Mouse (Mus musculus) lung, postnatal 0 days (tissue): ENCODE data around the gene Foxp4. TPM values are rescaled to one million over a fixed set of nuclear protein-coding genes. Genes with fewer than 3 reads are reported as not detected.

Experiments
- ATAC-seq: fragments of 200-750 bp; cut with Nextera tagmentation; 2 replicates; pipeline ENCODE4 v1.8.0; 2017; ENCODE audit warnings: moderate library complexity
- DNase-seq: peaks from one replicate; pipeline ENCODE4 v3.0.0-alpha.2; 2016; ENCODE audit warnings: low spot score
- H3K27ac ChIP-seq: fragments of 300-500 bp; sonication (generic); 2 replicates; pipeline ENCODE4 v1.5.1; 2014; ENCODE audit warnings: antibody characterized with exemption, mild to moderate bottlenecking, low read length, mixed read lengths
- H3K27me3 ChIP-seq: fragments of 300-500 bp; sonication (generic); replicated peaks from 2 replicates; pipeline ENCODE4 v1.6.1; 2014; ENCODE audit warnings: low read length, mixed read lengths; ENCODE audit not compliant: insufficient read depth
- H3K36me3 ChIP-seq: fragments of 300-500 bp; sonication (generic); 2 replicates; pipeline ENCODE4 v1.6.1; 2014; ENCODE audit warnings: low read length, mixed read lengths; ENCODE audit not compliant: insufficient read depth
- H3K4me1 ChIP-seq: fragments of 300-500 bp; sonication (generic); 2 replicates; pipeline ENCODE4 v1.6.1; 2014; ENCODE audit warnings: antibody characterized with exemption, low read depth, low read length, mixed read lengths; ENCODE audit not compliant: insufficient read depth
- H3K4me2 ChIP-seq: fragments of 300-500 bp; sonication (generic); replicated peaks from 2 replicates; pipeline ENCODE4 v1.6.1; 2014; ENCODE audit warnings: low read depth, mild to moderate bottlenecking, low read length, moderate library complexity, mixed read lengths
- H3K4me3 ChIP-seq: fragments of 300-500 bp; sonication (generic); 2 replicates; pipeline ENCODE4 v1.5.1; 2014; ENCODE audit warnings: low read depth, low read length
- H3K9ac ChIP-seq: fragments of 300-500 bp; sonication (generic); replicated peaks from 2 replicates; pipeline ENCODE4 v1.6.1; 2014; ENCODE audit warnings: low read depth, mild to moderate bottlenecking
- H3K9me3 ChIP-seq: fragments of 300-500 bp; sonication (generic); 2 replicates; pipeline ENCODE4 v1.6.1; 2016; ENCODE audit warnings: low read length, mixed read lengths
- CTCF ChIP-seq: IDR thresholded peaks from 2 replicates; pipeline ENCODE4 v1.5.1; 2016; ENCODE audit warnings: antibody characterized with exemption, mild to moderate bottlenecking
- EP300 ChIP-seq: IDR thresholded peaks from 2 replicates; pipeline ENCODE4 v1.6.1; 2016; ENCODE audit warnings: antibody characterized with exemption, mild to moderate bottlenecking, control low read depth
- WGBS: fragments of 180-500 bp; shearing (Covaris S2); extraction: QIAGEN DNeasy Blood & Tissue Kit; methylation state at CpG from one replicate; pipeline ENCODE4 v1.1.7; 2014; 5-methylcytosine and 5-hydroxymethylcytosine counted together
- polyA plus RNA-seq: library from polyadenylated mRNA; unstranded; fragments of >200 nt; fragmentation: Nextera tagmentation; extraction: Ambion mirVana; gene quantifications from 2 replicates; pipeline ENCODE4 v1.2.1, GENCODE M21; 2015

Foxp4 gene
- polyA plus RNA-seq, 1 experiment from 2014 or later, result 10.2 TPM

DNA sequence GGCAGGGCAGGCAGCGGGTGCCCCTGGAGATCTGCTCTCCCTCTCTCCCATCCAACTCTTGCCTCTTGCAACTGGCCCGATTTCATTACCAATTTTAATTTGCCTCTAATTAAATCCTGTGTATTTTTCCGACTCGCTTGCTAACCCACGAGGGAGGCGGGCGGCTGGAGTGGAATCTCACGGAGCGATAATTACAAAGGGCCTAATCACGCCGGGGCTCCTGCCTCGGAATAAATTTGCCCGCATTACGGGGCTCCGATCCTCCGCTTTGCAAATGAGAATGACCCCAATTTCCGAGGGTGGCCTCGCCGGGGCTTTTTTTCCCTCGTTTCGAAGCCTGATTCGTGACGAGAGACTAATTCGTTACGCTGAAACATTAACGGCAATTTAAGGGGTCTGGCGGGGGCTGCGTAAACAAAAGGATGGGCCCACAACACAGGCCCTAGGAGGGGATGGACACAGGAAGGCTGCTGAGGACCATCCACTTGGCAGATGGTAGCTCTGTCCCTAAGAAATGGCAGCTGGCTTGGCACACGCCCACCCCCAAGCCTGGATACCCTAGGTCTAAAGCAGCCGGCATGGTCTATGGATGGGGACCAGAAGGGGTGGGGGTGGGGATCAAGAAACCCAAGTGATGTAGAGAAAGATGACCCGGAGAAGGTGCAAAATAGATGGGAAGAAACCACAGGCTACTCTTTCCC, 52.0 kb downstream of the Foxp4 start:
- no peak overlapping the region for H3K4me3 ChIP-seq
- H3K9me3 ChIP-seq, result no peaks in the 10 kb centered on the region
- TF ChIP-seq EP300 (no peak), CTCF (no peak)
- no peak overlapping the region for H3K4me2 ChIP-seq
- no peaks in the 10 kb centered on the region for H3K27me3 ChIP-seq
- no peak overlapping the region for H3K27ac ChIP-seq
- DNase-seq, result no peak
- H3K9ac ChIP-seq, result no peak overlapping the region
- H3K4me1 ChIP-seq, result no peaks in the 10 kb centered on the region
- 94% methylated on average over 31 of the region's 31 CpGs for WGBS
- H3K36me3 ChIP-seq, result peaks cover 3% of the 10 kb centered on the region; the same call in 1 of the 2 replicates
- no peak for ATAC-seq

- TF ChIP-seq EP300 (no peak), CTCF (no peak)
- no peak overlapping the region for H3K9ac ChIP-seq
- H3K4me2 ChIP-seq, result no peak overlapping the region
- H3K36me3 ChIP-seq, result peaks cover 3% of the 10 kb centered on the region; the same call in 1 of the 2 replicates
- no peak for DNase-seq
- 92% methylated on average over 10 of the region's 10 CpGs for WGBS
- no peaks in the 10 kb centered on the region for H3K4me1 ChIP-seq
- no peaks in the 10 kb centered on the region for H3K27me3 ChIP-seq
- no peak for ATAC-seq
- H3K4me3 ChIP-seq, result no peak overlapping the region
- H3K9me3 ChIP-seq, result no peaks in the 10 kb centered on the region
- no peak overlapping the region for H3K27ac ChIP-seq
Observed at GRCm38 (mm10) chr17:47869874-47870273, 54.6 kb downstream of the Foxp4 start.

DNA sequence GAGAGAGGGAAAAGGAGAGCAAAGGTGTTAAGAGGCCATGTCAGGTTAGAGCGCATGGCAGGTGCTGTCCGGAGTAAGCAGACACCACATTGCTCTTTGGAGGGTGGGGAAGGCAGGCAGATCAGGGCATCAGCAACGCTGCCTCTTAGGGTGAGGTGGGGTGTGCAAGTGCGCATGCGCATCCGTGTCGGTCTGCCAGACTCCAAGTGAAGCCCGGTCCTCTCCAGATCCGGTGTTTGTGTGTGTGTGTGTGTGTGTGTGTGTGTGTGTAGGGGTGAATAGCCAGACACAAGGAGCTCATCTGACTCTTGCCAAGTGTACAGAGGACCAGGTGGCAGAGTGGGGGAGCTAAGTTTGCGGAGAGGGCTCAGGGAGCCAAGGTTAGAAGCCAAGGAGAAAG, 58.4 kb downstream of the Foxp4 start:
- H3K9ac ChIP-seq, result no peak overlapping the region
- 55% methylated on average over 10 of the region's 10 CpGs for WGBS

DNA sequence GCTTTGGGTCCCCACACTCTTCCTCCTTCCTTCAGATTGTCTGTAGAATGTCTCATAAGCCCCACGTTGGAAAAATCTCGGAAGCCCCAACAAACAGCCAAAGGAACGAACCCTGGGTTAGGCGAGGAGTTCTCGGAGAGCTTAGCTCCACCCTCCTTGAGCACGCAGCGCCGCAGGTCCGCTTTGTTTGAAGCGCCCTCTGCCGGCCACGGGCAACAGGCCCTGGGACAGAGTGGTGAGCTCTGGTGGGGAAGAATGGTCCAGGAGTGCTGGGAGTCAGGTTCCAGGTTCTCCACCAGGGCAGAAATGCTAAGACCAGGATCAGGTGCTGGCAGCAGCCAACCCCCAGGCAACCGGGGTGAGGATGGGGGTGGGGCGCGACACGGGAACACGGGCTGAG, 59.9 kb downstream of the Foxp4 start:
- Histone ChIP-seq H3K9ac (no peak overlapping the region), H3K27me3 (no peaks in the 10 kb centered on the region), H3K9me3 (no peaks in the 10 kb centered on the region), H3K4me1 (no peaks in the 10 kb centered on the region), H3K4me2 (no peak overlapping the region; the same call in 1 of the 2 replicates), H3K4me3 (no peak overlapping the region), H3K27ac (no peak overlapping the region), H3K36me3 (no peaks in the 10 kb centered on the region; the same call in 1 of the 2 replicates)
- DNase-seq, result peak; percentile 93
- ATAC-seq, result peak; percentile 89
- WGBS, result under 1% methylated on average over 17 of the region's 17 CpGs
- TF ChIP-seq EP300, result no peak
- peak; percentile 99 for TF ChIP-seq CTCF

More for the DNA sequence above, 58.4 kb downstream of the Foxp4 start:
- no peaks in the 10 kb centered on the region for H3K27me3 ChIP-seq
- no peak overlapping the region for H3K4me2 ChIP-seq
- H3K4me3 ChIP-seq, result no peak overlapping the region
- H3K27ac ChIP-seq, result no peak overlapping the region
- no peak for ATAC-seq
- no peaks in the 10 kb centered on the region; the same call in 1 of the 2 replicates for H3K36me3 ChIP-seq
- TF ChIP-seq EP300 (no peak), CTCF (no peak)
- no peaks in the 10 kb centered on the region for H3K9me3 ChIP-seq
- no peak for DNase-seq
- no peaks in the 10 kb centered on the region for H3K4me1 ChIP-seq

- no peak overlapping the region for H3K9ac ChIP-seq
- WGBS, result 42% methylated on average over 11 of the region's 11 CpGs
- H3K36me3 ChIP-seq, result no peaks in the 10 kb centered on the region
- DNase-seq, result no peak
- H3K4me3 ChIP-seq, result no peak overlapping the region
- H3K27ac ChIP-seq, result no peak overlapping the region
- H3K4me2 ChIP-seq, result no peak overlapping the region
- H3K9me3 ChIP-seq, result no peaks in the 10 kb centered on the region
- no peak for ATAC-seq
- H3K27me3 ChIP-seq, result no peaks in the 10 kb centered on the region
- TF ChIP-seq EP300, result no peak
- TF ChIP-seq CTCF, result no peak
- no peaks in the 10 kb centered on the region for H3K4me1 ChIP-seq
Observed at GRCm38 (mm10) chr17:47863437-47863836, 61.0 kb downstream of the Foxp4 start.

- ATAC-seq, result no peak
- no peak for TF ChIP-seq EP300
- TF ChIP-seq CTCF, result 0 out of 2 replicates have a peak, but pooled peaks have one; percentile 2
- Histone ChIP-seq H3K27ac (no peak overlapping the region), H3K27me3 (no peaks in the 10 kb centered on the region), H3K9ac (no peak overlapping the region), H3K4me2 (no peak overlapping the region), H3K4me1 (no peaks in the 10 kb centered on the region), H3K36me3 (no peaks in the 10 kb centered on the region), H3K9me3 (no peaks in the 10 kb centered on the region), H3K4me3 (no peak overlapping the region)
- no peak for DNase-seq
- 41% methylated on average over 4 of the region's 4 CpGs for WGBS
Observed at GRCm38 (mm10) chr17:47863023-47863422, 61.4 kb downstream of the Foxp4 start.
